Mouse (Mus musculus): ENCODE results near the gene Fndc5.

DNA sequence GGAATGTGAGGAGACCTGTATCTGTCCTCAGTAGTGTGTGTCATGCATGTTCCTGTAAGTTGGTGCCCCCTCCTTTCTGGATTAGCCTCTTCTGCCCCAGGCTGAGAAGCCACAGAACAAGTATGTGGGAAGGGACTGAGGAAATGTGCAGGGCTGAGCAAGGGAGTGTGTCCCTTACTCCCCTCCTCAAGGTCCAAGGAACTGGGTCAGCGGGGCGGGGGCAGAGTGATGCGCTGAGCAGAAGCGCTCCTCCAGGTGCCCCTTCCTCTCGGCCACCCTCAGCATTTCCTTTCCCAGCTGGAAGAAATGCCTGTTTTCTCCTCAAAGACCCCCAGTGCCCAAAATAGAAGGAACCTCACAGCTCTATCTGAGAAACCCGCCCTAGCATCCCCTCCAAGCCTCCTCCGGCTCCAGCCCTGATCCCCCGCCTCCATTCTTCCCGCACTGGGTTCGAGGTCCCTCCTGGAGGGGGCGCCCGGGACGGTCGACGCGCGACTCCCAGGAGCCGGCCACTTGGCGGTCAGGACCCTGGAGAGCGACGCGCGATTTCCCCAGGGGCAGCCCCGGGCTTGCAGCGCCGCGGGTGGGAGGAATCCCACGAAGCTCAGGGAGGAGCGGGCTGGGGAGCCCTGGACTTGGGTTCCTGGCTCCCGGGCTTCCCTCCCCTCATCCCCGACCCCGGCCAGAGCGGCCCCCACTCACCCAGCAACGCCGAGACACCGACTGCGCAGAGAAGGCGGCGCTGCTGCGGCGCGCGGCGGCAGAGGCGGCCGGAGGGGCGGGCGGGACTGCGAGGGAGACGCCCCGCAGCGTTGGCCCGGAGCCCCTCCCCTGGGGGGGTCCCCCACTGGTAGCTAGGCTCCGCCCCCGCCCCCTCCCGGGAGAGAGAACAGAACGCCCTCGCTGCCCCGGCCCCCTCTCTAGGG, 16.0 kb upstream of the Fndc5 start:
- TF ChIP-seq GATA1 (IDR thresholded peaks at IDR 0.05; ENCODE audit: low read length) (no peak), TAL1 (IDR thresholded peaks at IDR 0.05; ENCODE audit: low read length) (no peak)
